Mouse (Mus musculus): ENCODE measurements around the gene Olfr455. TPM values are rescaled to one million over a fixed set of nuclear protein-coding genes. Genes with fewer than 3 reads are reported as not detected.

The Olfr455 gene
- polyA plus RNA-seq, 1 experiment from 2014 or later = not detected

Other genes with a start within 250 kb of the Olfr455 start
- 0.24 and 0.26 TPM in 2 replicates for gene Fam131b, start 222.9 kb downstream of the Olfr455 start, polyA plus RNA-seq (2015; fragmentation: Nextera tagmentation; extraction: Ambion mirVana)
- 102 and 127 TPM in 2 replicates for gene Zyx, start 198.0 kb downstream of the Olfr455 start, polyA plus RNA-seq (2015; fragmentation: Nextera tagmentation; extraction: Ambion mirVana)
- 7.5 and 8.5 TPM in 2 replicates for gene Epha1, start 174.3 kb downstream of the Olfr455 start, polyA plus RNA-seq (2015; fragmentation: Nextera tagmentation; extraction: Ambion mirVana)
- not detected in 2 replicates for gene Tas2r143, start 147.3 kb downstream of the Olfr455 start, polyA plus RNA-seq (2015; fragmentation: Nextera tagmentation; extraction: Ambion mirVana)
- gene Tas2r135, start 142.2 kb downstream of the Olfr455 start, polyA plus RNA-seq (2015; fragmentation: Nextera tagmentation; extraction: Ambion mirVana) = not detected in 2 replicates
- not detected in 2 replicates for gene Tas2r126, start 113.1 kb downstream of the Olfr455 start, polyA plus RNA-seq (2015; fragmentation: Nextera tagmentation; extraction: Ambion mirVana)
- not detected in 2 replicates for gene Olfr458, start 82.4 kb downstream of the Olfr455 start, polyA plus RNA-seq (2015; fragmentation: Nextera tagmentation; extraction: Ambion mirVana)
- 0.04 TPM in 1 of 2 replicates, not detected in the other for gene Olfr457, start 71.3 kb downstream of the Olfr455 start, polyA plus RNA-seq (2015; fragmentation: Nextera tagmentation; extraction: Ambion mirVana)
- gene Olfr456, start 60.4 kb downstream of the Olfr455 start, polyA plus RNA-seq (2015; fragmentation: Nextera tagmentation; extraction: Ambion mirVana) = not detected in 2 replicates
- not detected in 2 replicates for gene Tcaf3, start 50.1 kb upstream of the Olfr455 start, polyA plus RNA-seq (2015; fragmentation: Nextera tagmentation; extraction: Ambion mirVana)
- gene Tcaf2, start 97.7 kb upstream of the Olfr455 start, polyA plus RNA-seq (2015; fragmentation: Nextera tagmentation; extraction: Ambion mirVana) = 5.2 and 5.8 TPM in 2 replicates
- 85.1 and 87.6 TPM in 2 replicates for gene Tcaf1, start 162.5 kb upstream of the Olfr455 start, polyA plus RNA-seq (2015; fragmentation: Nextera tagmentation; extraction: Ambion mirVana)
- not detected in 2 replicates for gene Olfr453, start 191.8 kb upstream of the Olfr455 start, polyA plus RNA-seq (2015; fragmentation: Nextera tagmentation; extraction: Ambion mirVana)
- not detected in 2 replicates for gene Olfr38, start 208.8 kb upstream of the Olfr455 start, polyA plus RNA-seq (2015; fragmentation: Nextera tagmentation; extraction: Ambion mirVana)
- not detected in 2 replicates for gene Olfr452, start 237.5 kb upstream of the Olfr455 start, polyA plus RNA-seq (2015; fragmentation: Nextera tagmentation; extraction: Ambion mirVana)